Mouse (Mus musculus): Measurements from ENCODE around the gene Rnf121.

- TF ChIP-seq POLR2A (IDR thresholded peaks at IDR 0.05; ENCODE audit: insufficient read length, low read depth) (no peak), USF1 (IDR thresholded peaks at IDR 0.05; ENCODE audit: low read depth) (no peak), POLR2AphosphoS2 (IDR thresholded peaks at IDR 0.05; ENCODE audit: insufficient read length, low read depth) (no peak), SRF (IDR thresholded peaks at IDR 0.05; ENCODE audit: control insufficient read depth, insufficient read length, low read depth) (no peak), MYOG (IDR thresholded peaks at IDR 0.05; ENCODE audit: control insufficient read depth in 1 of 3, insufficient read depth in 1 of 3, insufficient read length in 2 of 3, low read depth in 2 of 3) (no peak), TCF3 (IDR thresholded peaks at IDR 0.05; ENCODE audit: insufficient read length, low read depth) (no peak)
These were observed 41.5 kb upstream of the Rnf121 start for GRCm38 (mm10) chr7:102106700-102107141.

Measured in myocyte (in vitro differentiated cells).